Mouse (Mus musculus): Measurements from ENCODE around the gene Gm4985. TPM values are rescaled to one million over a fixed set of nuclear protein-coding genes. Genes with fewer than 3 reads are reported as not detected.
"Not testable (repeated sequence)": the region's sequence is repeated elsewhere in the genome, so short reads cannot be mapped to it uniquely, and the experiment has no call there.

Gene Gm4985
- not detected for total RNA-seq (2021)
- long read RNA-seq, experiment 1, result 0 reads
- long read RNA-seq, experiment 2, result 0 reads

- DNase-seq; intact Hi-C loops (cut with DNase I; ENCODE audit: low total_unique reads): not testable (repeated sequence)
Observed at GRCm38 (mm10) chrX:23958834-23959233, at the start of gene Gm4985. Gene Gm4985, minus strand, starts transcription at chrX:23958934.

GRCm38 (mm10) chrX:23954161-23954560, 4.6 kb downstream of the Gm4985 start:
- intact Hi-C loops (cut with DNase I; ENCODE audit: low total_unique reads), result no loop called here
- no peak for DNase-seq

Small RNAs within 50 kb of the gene (microRNA-seq; reads per million reads assigned to microRNA genes)
- gene Gm25299, result 0 reads per million in 2 experiments

Other genes starting within 250 kb of the Gm4985 start
- gene Gm4907, start 76.4 kb downstream of the Gm4985 start, total RNA-seq (2021), result not detected

Data from gastrocnemius, postnatal 14 days (tissue).